Mouse (Mus musculus): ENCODE data around the gene Dusp16. TPM values are rescaled to one million over a fixed set of nuclear protein-coding genes. Genes with fewer than 3 reads are reported as not detected.

Dusp16 gene
- polyA plus RNA-seq, 1 experiment from 2014 or later = 3.5 TPM

DNA sequence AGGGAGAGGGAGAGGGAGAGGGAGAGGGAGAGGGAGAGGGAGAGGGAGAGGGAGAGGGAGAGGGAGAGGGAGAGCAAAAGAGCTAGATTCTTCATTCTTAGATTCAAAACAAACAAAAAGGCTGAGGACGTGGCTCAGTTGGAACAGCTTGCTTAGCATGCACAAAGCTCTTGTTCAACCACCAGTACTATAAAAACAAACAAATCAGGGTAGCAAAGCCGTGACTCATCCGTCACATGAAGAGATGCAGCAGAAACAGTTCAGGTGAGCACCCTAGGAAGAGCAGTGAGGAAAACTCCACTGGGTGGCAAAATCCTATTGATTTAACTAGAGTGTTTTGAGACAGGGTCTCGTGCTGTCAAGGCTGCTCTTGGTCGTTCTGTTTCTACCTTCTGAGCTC lies 27.3 kb upstream of the Dusp16 start:
- no peak for ATAC-seq (ENCODE audit: low read depth)
- 56% methylated on average over 5 of the region's 5 CpGs for WGBS
- no peak overlapping the region for H3K4me3 ChIP-seq (ENCODE audit: low read depth, low read length)
- H3K4me2 ChIP-seq (ENCODE audit: low read depth, low read length) = no peak overlapping the region
- H3K9ac ChIP-seq (replicated peaks; ENCODE audit: low read depth, low read length) = no peak overlapping the region
- no peaks in the 10 kb centered on the region for H3K27me3 ChIP-seq (ENCODE audit: control insufficient read depth, insufficient read depth, low read length)
- no peak overlapping the region for H3K27ac ChIP-seq (ENCODE audit: low read depth, low read length)
- no peaks in the 10 kb centered on the region for H3K36me3 ChIP-seq (ENCODE audit: control insufficient read depth, insufficient read depth, low read length)
- no peaks in the 10 kb centered on the region for H3K4me1 ChIP-seq (ENCODE audit: control insufficient read depth, insufficient read depth, low read length)
- H3K9me3 ChIP-seq (ENCODE audit: control insufficient read depth, low read length) = no peaks in the 10 kb centered on the region

DNA sequence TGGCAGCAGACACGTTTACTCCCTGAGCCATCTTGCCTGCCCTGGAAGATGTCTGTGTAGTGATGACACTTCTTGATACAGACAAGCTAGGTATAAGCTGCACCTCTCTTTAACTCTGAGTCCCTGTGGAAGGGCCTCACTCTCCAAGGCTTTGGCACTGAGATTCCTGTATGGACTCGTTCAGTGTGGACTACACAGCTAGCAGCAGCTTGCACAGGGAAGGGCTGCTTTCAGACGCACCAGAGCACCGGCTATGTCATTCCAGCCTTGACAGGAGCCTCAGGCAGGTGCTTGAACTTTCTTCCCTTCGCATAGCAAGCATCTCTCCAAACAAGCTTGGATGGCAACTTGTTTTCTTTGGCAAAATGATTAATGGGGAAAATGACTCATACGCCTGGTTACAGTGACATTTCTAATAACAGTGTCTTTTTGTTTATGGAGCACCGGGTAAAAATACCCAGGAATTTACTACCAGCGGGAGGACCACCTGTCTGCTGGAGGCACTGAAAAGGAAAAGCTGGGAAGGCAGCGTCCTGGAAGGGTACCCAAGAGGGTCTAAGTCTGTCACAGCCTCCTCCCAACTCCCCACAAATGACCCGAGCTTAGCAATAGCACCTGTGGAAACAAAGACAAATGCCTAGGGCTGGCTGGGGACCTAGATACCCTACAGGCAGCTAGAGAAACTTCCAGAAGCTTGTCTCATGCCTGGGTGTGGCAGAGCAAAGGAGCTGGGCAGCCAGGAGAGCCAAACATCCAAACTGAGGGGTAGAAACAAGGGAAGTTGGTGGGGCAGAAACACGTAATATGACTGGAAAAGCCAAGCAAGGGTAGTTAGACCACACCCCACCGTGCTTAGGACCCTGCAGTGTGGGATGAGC lies 24.9 kb upstream of the Dusp16 start:
- ATAC-seq (ENCODE audit: low read depth) = no peak
- no peaks in the 10 kb centered on the region for H3K9me3 ChIP-seq (ENCODE audit: control insufficient read depth, low read length)
- no peaks in the 10 kb centered on the region for H3K36me3 ChIP-seq (ENCODE audit: control insufficient read depth, insufficient read depth, low read length)
- no peak overlapping the region for H3K4me3 ChIP-seq (ENCODE audit: low read depth, low read length)
- no peaks in the 10 kb centered on the region for H3K4me1 ChIP-seq (ENCODE audit: control insufficient read depth, insufficient read depth, low read length)
- H3K27me3 ChIP-seq (ENCODE audit: control insufficient read depth, insufficient read depth, low read length) = no peaks in the 10 kb centered on the region
- WGBS = 74% methylated on average over 12 of the region's 12 CpGs
- no peak overlapping the region for H3K9ac ChIP-seq (replicated peaks; ENCODE audit: low read depth, low read length)
- no peak overlapping the region for H3K27ac ChIP-seq (ENCODE audit: low read depth, low read length)
- H3K4me2 ChIP-seq (ENCODE audit: low read depth, low read length) = no peak overlapping the region

DNA sequence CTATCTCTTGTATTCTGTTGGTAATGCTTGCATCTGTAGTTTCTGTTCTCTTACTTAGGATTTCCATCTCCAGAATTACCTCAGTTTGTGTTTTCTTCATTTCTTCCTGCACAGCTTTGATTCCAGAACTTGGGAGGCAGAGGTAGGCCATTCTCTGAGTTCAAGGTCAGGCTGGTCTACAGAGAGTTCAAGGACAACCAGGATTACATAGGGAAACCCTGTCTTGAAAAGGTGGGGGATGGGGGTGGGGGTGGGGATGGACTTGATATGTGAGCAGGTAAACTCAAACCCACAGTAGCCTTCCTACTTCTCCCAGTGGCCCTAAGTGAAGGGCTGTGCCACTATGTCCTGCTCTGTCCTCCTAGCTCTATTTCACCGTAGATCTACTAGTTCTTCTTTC lies 20.6 kb upstream of the Dusp16 start:
- no peak for ATAC-seq (ENCODE audit: low read depth)
- H3K36me3 ChIP-seq (ENCODE audit: control insufficient read depth, insufficient read depth, low read length) = no peaks in the 10 kb centered on the region
- 73% methylated on average over 1 of the region's 1 CpGs for WGBS
- no peaks in the 10 kb centered on the region for H3K9me3 ChIP-seq (ENCODE audit: control insufficient read depth, low read length)
- H3K27me3 ChIP-seq (ENCODE audit: control insufficient read depth, insufficient read depth, low read length) = no peaks in the 10 kb centered on the region
- no peak overlapping the region for H3K4me3 ChIP-seq (ENCODE audit: low read depth, low read length)
- no peak overlapping the region for H3K4me2 ChIP-seq (ENCODE audit: low read depth, low read length)
- H3K27ac ChIP-seq (ENCODE audit: low read depth, low read length) = no peak overlapping the region
- no peaks in the 10 kb centered on the region for H3K4me1 ChIP-seq (ENCODE audit: control insufficient read depth, insufficient read depth, low read length)
- H3K9ac ChIP-seq (replicated peaks; ENCODE audit: low read depth, low read length) = no peak overlapping the region

DNA sequence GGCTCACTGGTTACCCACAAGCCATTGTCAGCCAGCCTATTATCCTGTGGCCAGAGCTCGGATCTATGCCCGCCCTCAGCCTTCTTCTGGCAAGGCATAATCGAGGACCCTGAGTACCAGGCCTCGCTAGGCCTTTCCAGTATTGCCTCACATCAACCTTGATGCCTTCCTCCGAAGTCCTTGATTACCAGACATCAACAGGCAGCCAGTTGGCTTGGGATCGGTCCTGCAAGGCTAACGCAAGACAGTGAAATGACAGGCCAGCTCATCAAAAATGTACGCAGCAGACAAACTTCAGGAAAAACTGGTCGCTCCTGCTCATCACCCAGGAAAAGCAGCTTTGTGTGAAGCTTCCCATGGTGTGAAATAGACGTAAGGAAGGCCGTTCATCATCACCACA lies 15.4 kb upstream of the Dusp16 start:
- no peaks in the 10 kb centered on the region for H3K4me1 ChIP-seq (ENCODE audit: control insufficient read depth, insufficient read depth, low read length)
- no peak overlapping the region for H3K4me2 ChIP-seq (ENCODE audit: low read depth, low read length)
- no peak overlapping the region for H3K9ac ChIP-seq (replicated peaks; ENCODE audit: low read depth, low read length)
- WGBS = 92% methylated on average over 11 of the region's 11 CpGs
- H3K27me3 ChIP-seq (ENCODE audit: control insufficient read depth, insufficient read depth, low read length) = no peaks in the 10 kb centered on the region
- H3K9me3 ChIP-seq (ENCODE audit: control insufficient read depth, low read length) = no peaks in the 10 kb centered on the region
- H3K27ac ChIP-seq (ENCODE audit: low read depth, low read length) = no peak overlapping the region
- no peak overlapping the region for H3K4me3 ChIP-seq (ENCODE audit: low read depth, low read length)
- no peak for ATAC-seq (ENCODE audit: low read depth)
- H3K36me3 ChIP-seq (ENCODE audit: control insufficient read depth, insufficient read depth, low read length) = no peaks in the 10 kb centered on the region

DNA sequence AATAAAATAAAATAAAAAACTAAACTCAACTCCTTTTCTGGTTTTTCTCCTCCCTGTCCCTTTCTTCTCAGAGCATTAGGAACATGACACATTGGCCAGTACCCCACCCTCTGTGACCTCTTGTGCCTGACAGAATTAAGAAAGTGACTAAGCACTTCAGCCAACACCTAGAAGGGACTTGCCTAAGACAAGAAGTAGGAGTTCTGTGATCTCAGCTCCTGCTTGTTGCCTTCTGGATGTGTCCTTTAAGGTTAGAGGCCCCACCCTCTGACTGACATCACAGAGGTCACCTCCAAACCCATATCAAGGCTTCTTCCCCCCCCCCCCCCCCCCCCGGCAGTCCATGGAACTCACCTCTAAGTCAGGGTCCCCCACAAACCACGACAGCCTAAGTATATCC lies 14.7 kb upstream of the Dusp16 start:
- no peak overlapping the region for H3K9ac ChIP-seq (replicated peaks; ENCODE audit: low read depth, low read length)
- H3K27me3 ChIP-seq (ENCODE audit: control insufficient read depth, insufficient read depth, low read length) = no peaks in the 10 kb centered on the region
- WGBS = 82% methylated on average over 1 of the region's 2 CpGs
- no peaks in the 10 kb centered on the region for H3K4me1 ChIP-seq (ENCODE audit: control insufficient read depth, insufficient read depth, low read length)
- H3K27ac ChIP-seq (ENCODE audit: low read depth, low read length) = no peak overlapping the region
- no peak overlapping the region for H3K4me2 ChIP-seq (ENCODE audit: low read depth, low read length)
- ATAC-seq (ENCODE audit: low read depth) = no peak
- H3K9me3 ChIP-seq (ENCODE audit: control insufficient read depth, low read length) = no peaks in the 10 kb centered on the region
- no peaks in the 10 kb centered on the region for H3K36me3 ChIP-seq (ENCODE audit: control insufficient read depth, insufficient read depth, low read length)
- H3K4me3 ChIP-seq (ENCODE audit: low read depth, low read length) = no peak overlapping the region

GRCm38 (mm10) chr6:134806130-134806529 lies 13.7 kb upstream of the Dusp16 start:
- Histone ChIP-seq H3K4me1 (ENCODE audit: control insufficient read depth, insufficient read depth, low read length) (no peaks in the 10 kb centered on the region), H3K27ac (ENCODE audit: low read depth, low read length) (no peak overlapping the region), H3K9ac (replicated peaks; ENCODE audit: low read depth, low read length) (no peak overlapping the region), H3K4me3 (ENCODE audit: low read depth, low read length) (no peak overlapping the region), H3K36me3 (ENCODE audit: control insufficient read depth, insufficient read depth, low read length) (no peaks in the 10 kb centered on the region), H3K27me3 (ENCODE audit: control insufficient read depth, insufficient read depth, low read length) (no peaks in the 10 kb centered on the region), H3K9me3 (ENCODE audit: control insufficient read depth, low read length) (no peaks in the 10 kb centered on the region), H3K4me2 (ENCODE audit: low read depth, low read length) (no peak overlapping the region)
- no peak for ATAC-seq (ENCODE audit: low read depth)
- 93% methylated on average over 6 of the region's 6 CpGs for WGBS

DNA sequence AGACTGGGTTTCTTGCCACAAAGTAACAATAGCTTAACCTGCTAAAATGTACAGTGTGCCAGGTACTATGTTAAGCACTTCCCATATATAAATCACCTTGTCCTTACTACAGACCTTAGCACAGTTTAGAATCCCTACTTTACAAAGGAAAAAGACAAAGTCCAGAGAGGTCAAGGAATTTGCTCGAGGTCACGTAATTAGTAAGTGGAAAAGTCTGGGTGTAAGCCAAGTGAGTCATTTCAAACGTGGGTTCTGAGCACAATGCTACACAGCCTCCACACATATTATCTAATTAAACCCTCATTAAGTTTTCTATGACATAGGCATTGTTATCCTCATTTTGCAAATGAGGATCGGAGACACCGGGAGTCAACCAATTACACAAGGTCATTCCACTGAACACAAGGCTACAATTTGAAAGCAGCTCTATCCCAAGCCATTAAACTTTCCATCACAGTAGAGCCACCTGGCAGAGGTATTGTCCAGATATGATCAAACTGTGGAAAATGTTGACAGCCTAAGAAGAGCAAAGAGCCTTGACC lies 12.4 kb upstream of the Dusp16 start:
- Histone ChIP-seq H3K27ac (ENCODE audit: low read depth, low read length) (no peak overlapping the region), H3K9ac (replicated peaks; ENCODE audit: low read depth, low read length) (no peak overlapping the region), H3K27me3 (ENCODE audit: control insufficient read depth, insufficient read depth, low read length) (no peaks in the 10 kb centered on the region), H3K36me3 (ENCODE audit: control insufficient read depth, insufficient read depth, low read length) (no peaks in the 10 kb centered on the region), H3K4me1 (ENCODE audit: control insufficient read depth, insufficient read depth, low read length) (no peaks in the 10 kb centered on the region), H3K4me3 (ENCODE audit: low read depth, low read length) (no peak overlapping the region), H3K9me3 (ENCODE audit: control insufficient read depth, low read length) (no peaks in the 10 kb centered on the region), H3K4me2 (ENCODE audit: low read depth, low read length) (no peak overlapping the region)
- 71% methylated on average over 5 of the region's 5 CpGs for WGBS
- no peak for ATAC-seq (ENCODE audit: low read depth)

GRCm38 (mm10) chr6:134802641-134803043 lies 10.2 kb upstream of the Dusp16 start:
- ATAC-seq (ENCODE audit: low read depth) = no peak
- Histone ChIP-seq H3K9ac (replicated peaks; ENCODE audit: low read depth, low read length) (no peak overlapping the region), H3K27ac (ENCODE audit: low read depth, low read length) (no peak overlapping the region)

GRCm38 (mm10) chr6:134801483-134801882 lies 9.1 kb upstream of the Dusp16 start:
- H3K27me3 ChIP-seq (ENCODE audit: control insufficient read depth, insufficient read depth, low read length) = no peaks in the 10 kb centered on the region
- H3K4me2 ChIP-seq (ENCODE audit: low read depth, low read length) = no peak overlapping the region
- WGBS = 83% methylated on average over 1 of the region's 1 CpGs
- H3K4me1 ChIP-seq (ENCODE audit: control insufficient read depth, insufficient read depth, low read length) = no peaks in the 10 kb centered on the region
- H3K9ac ChIP-seq (replicated peaks; ENCODE audit: low read depth, low read length) = no peak overlapping the region
- no peaks in the 10 kb centered on the region for H3K36me3 ChIP-seq (ENCODE audit: control insufficient read depth, insufficient read depth, low read length)
- H3K27ac ChIP-seq (ENCODE audit: low read depth, low read length) = no peak overlapping the region
- ATAC-seq (ENCODE audit: low read depth) = no peak
- no peak overlapping the region for H3K4me3 ChIP-seq (ENCODE audit: low read depth, low read length)
- H3K9me3 ChIP-seq (ENCODE audit: control insufficient read depth, low read length) = no peaks in the 10 kb centered on the region

More at GRCm38 (mm10) chr6:134802641-134803043, 10.2 kb upstream of the Dusp16 start:
- H3K4me3 ChIP-seq (ENCODE audit: low read depth, low read length) = no peak overlapping the region
- no peaks in the 10 kb centered on the region for H3K36me3 ChIP-seq (ENCODE audit: control insufficient read depth, insufficient read depth, low read length)
- 87% methylated on average over 9 of the region's 9 CpGs for WGBS
- H3K9me3 ChIP-seq (ENCODE audit: control insufficient read depth, low read length) = no peaks in the 10 kb centered on the region
- no peak overlapping the region for H3K4me2 ChIP-seq (ENCODE audit: low read depth, low read length)
- no peaks in the 10 kb centered on the region for H3K4me1 ChIP-seq (ENCODE audit: control insufficient read depth, insufficient read depth, low read length)
- no peaks in the 10 kb centered on the region for H3K27me3 ChIP-seq (ENCODE audit: control insufficient read depth, insufficient read depth, low read length)

Measured in neural tube, embryonic 14.5 days (tissue).